Mouse (Mus musculus): ENCODE data around the gene Cog3. TPM values are rescaled to one million over a fixed set of nuclear protein-coding genes. Genes with fewer than 3 reads are reported as not detected.

Gene Cog3
- polyA plus RNA-seq, 1 experiment from 2014 or later: 25.4 TPM

DNA sequence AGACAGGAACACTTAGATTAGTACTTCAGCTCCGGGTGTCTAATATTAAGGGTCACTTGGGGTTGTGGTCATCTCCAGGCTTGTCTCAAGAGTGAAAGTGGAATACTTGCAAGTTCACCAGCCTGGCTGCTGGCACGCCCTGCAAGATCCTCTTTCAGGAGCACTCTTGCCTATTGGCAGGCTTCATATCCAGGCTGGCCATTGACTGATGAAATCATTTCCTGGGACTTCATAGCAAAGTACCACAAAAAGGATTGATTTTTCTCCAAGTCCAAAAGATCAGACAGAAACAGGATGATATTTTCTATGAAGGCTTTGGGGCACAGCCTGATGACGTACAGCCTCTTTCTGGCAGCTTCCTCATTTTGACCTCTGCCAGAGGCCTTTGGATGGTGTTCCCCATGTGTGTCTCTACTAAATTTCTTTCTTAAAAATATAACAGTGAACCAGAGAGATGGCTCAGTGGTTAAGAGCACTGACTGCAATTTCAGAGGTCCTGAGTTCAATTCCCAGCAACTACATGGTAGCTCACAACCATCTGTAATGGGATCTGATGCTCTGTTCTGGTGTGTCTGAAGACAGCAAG lies 36.2 kb upstream of the Cog3 start:
- H3K4me1 ChIP-seq (ENCODE audit: insufficient read depth): peaks cover 3% of the 10 kb centered on the region; the same call in 1 of the 2 replicates
- no peak overlapping the region for H3K4me2 ChIP-seq
- H3K9ac ChIP-seq: no peak overlapping the region
- H3K27ac ChIP-seq (ENCODE audit: low read depth): no peak overlapping the region
- WGBS: 70% methylated on average over 3 of the region's 3 CpGs
- TF ChIP-seq CTCF (IDR thresholded peaks at IDR 0.05; ENCODE audit: low read depth): no peak
- H3K36me3 ChIP-seq (ENCODE audit: insufficient read depth): no peaks in the 10 kb centered on the region
- ATAC-seq (ENCODE audit: insufficient read depth): no peak
- no peaks in the 10 kb centered on the region for H3K9me3 ChIP-seq (ENCODE audit: low read depth, low read length)
- H3K4me3 ChIP-seq (ENCODE audit: low read depth, low read length): no peak overlapping the region
- DNase-seq: no peak
- H3K27me3 ChIP-seq (ENCODE audit: insufficient read depth, low read length): 0 out of 2 replicates have a peak, but pooled peaks cover 8% of the 10 kb centered on the region

DNA sequence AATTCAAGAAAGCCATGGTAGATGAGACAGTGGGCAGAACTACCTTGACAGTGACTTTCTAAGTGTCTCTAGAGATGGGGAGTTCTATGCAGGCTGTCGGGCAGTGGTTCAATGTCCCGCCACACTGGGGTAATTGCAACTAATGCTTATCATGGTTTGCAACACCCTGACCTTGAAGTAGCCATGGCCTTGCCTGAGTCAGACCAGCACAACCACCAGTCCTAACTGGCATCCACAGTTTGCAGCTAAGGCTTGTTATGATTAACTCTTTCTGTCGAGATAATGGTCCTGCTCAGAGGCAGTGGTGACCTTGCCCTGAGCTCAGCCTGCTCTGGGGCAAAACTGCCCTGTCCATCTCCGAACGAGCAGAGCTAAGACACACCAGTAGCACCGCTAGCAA lies 35.0 kb upstream of the Cog3 start:
- H3K4me1 ChIP-seq (ENCODE audit: insufficient read depth): peaks cover 3% of the 10 kb centered on the region; the same call in 1 of the 2 replicates
- no peak overlapping the region for H3K9ac ChIP-seq
- H3K9me3 ChIP-seq (ENCODE audit: low read depth, low read length): no peaks in the 10 kb centered on the region
- H3K4me3 ChIP-seq (ENCODE audit: low read depth, low read length): no peak overlapping the region
- no peak for TF ChIP-seq CTCF (IDR thresholded peaks at IDR 0.05; ENCODE audit: low read depth)
- H3K27me3 ChIP-seq (ENCODE audit: insufficient read depth, low read length): 0 out of 2 replicates have a peak, but pooled peaks cover 8% of the 10 kb centered on the region
- no peak overlapping the region for H3K27ac ChIP-seq (ENCODE audit: low read depth)
- DNase-seq: no peak
- H3K36me3 ChIP-seq (ENCODE audit: insufficient read depth): no peaks in the 10 kb centered on the region
- WGBS: 66% methylated on average over 6 of the region's 6 CpGs
- no peak overlapping the region for H3K4me2 ChIP-seq
- no peak for ATAC-seq (ENCODE audit: insufficient read depth)

DNA sequence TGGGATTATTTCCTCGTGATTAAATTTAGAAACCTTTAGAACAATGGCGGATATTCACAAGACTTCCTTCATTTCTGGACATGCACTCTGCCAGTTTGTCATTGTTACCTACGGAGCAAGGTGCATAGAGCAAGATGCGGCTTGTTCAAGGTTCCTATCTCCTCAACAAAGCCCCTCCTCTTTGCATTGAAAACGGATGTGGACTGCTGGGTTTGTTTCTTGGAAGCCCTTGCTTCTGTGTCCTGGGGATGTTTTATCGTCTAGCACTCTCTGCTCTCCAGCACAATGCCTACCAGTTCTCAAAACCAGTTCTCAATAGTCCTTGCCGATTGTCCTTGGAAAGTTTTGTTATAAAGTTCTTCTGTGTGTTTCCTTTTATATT lies 33.5 kb upstream of the Cog3 start:
- ATAC-seq (ENCODE audit: insufficient read depth) (no peak), DNase-seq (peak; percentile 6)
- TF ChIP-seq CTCF (IDR thresholded peaks at IDR 0.05; ENCODE audit: low read depth): no peak
- H3K4me1 ChIP-seq (ENCODE audit: insufficient read depth): peaks cover 3% of the 10 kb centered on the region; the same call in 1 of the 2 replicates
- no peak overlapping the region for H3K27ac ChIP-seq (ENCODE audit: low read depth)
- 0 out of 2 replicates have a peak, but pooled peaks cover 8% of the 10 kb centered on the region for H3K27me3 ChIP-seq (ENCODE audit: insufficient read depth, low read length)
- peak overlapping the region; percentile 84 for H3K4me2 ChIP-seq
- WGBS: 32% methylated on average over 7 of the region's 7 CpGs
- no peaks in the 10 kb centered on the region for H3K36me3 ChIP-seq (ENCODE audit: insufficient read depth)
- H3K9me3 ChIP-seq (ENCODE audit: low read depth, low read length): no peaks in the 10 kb centered on the region
- no peak overlapping the region for H3K9ac ChIP-seq
- H3K4me3 ChIP-seq (ENCODE audit: low read depth, low read length): peak overlapping the region; percentile 70; the same call in 1 of the 2 replicates

DNA sequence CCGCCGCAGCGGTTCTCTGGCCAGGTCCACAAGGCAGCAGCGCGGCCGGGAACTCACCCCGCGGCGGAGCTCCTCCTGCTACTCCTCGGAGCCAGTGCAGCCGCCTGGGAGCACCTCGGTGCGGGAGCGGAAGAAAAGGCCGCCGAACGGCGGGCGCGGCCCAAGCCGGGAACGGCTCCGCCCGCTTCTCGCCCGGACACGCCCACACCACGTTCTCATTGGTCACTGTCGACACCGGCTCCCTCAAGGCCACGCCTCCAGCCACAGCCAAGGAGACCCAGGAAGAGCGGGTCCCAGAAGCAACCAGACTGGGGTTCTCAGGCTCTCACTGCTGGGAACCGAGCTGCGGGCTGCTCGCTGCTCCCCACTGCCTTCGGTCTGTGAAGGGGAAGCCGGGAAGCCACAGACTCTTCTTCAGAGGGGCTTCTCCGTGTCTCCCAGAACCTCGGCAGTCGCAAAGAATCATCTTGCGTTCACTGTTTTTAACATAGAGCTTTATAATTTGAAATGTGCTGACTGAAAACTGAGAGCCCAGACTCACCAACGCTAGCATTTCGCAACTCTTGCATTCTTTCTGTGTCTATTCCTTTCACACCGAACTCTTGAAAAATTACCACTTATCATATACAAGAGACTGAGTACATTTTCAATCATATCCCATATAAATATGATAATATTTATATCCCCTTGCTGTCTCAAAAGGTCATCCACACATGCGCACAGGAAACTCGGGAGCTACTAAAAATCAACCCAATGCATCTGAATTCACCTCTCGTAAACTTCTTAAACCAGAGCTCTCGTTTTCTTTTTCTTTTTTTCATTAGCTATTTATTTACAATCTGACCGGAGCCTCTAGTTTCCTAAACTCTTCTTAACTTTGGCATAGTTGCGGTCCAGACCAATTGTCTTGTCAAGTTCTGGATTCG lies 32.8 kb upstream of the Cog3 start, which contains the start of gene Slc25a30:
Gene Slc25a30 (minus strand): TSS at position 170 of the 926 bp plus-strand sequence.
- 4% methylated on average over 51 of the region's 51 CpGs for WGBS

DNA sequence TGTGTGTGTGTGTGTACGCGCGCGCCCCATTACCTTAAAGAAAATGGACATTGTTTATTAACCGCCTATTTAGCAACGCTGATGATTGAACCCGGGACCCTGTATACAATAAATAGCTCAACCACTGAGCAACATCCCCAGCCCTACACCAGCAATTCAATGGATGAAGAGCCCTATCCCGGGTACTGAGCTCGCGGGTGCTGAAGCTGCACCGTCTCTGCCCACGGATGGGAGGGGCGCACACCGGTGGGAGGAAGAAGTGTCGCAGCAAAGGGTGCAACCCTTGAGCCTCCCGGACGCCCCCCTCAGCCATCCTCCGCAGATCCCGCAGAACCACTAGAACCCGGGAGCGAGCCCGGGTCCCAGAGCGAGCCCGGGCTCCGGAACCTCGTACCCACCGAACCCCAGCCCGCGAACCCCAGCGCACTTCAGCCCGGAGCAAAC lies 32.1 kb upstream of the Cog3 start:
- 0 out of 2 replicates have a peak, but pooled peaks cover 8% of the 10 kb centered on the region for H3K27me3 ChIP-seq (ENCODE audit: insufficient read depth, low read length)
- peaks cover 3% of the 10 kb centered on the region; the same call in 1 of the 2 replicates for H3K4me1 ChIP-seq (ENCODE audit: insufficient read depth)
- no peaks in the 10 kb centered on the region for H3K36me3 ChIP-seq (ENCODE audit: insufficient read depth)
- peak overlapping the region; percentile 84 for H3K4me2 ChIP-seq
- H3K27ac ChIP-seq (ENCODE audit: low read depth): peak overlapping the region; percentile 67; the same call in 1 of the 2 replicates
- H3K4me3 ChIP-seq (ENCODE audit: low read depth, low read length): peak overlapping the region; percentile 70
- under 1% methylated on average over 31 of the region's 31 CpGs for WGBS
- DNase-seq (no peak), ATAC-seq (ENCODE audit: insufficient read depth) (peak; percentile 72)
- peak overlapping the region; percentile 62 for H3K9ac ChIP-seq
- no peak for TF ChIP-seq CTCF (IDR thresholded peaks at IDR 0.05; ENCODE audit: low read depth)
- H3K9me3 ChIP-seq (ENCODE audit: low read depth, low read length): no peaks in the 10 kb centered on the region

More for the DNA sequence above, 32.8 kb upstream of the Cog3 start, which contains the start of gene Slc25a30:
- Histone ChIP-seq H3K4me1 (ENCODE audit: insufficient read depth) (peaks cover 3% of the 10 kb centered on the region; the same call in 1 of the 2 replicates), H3K27me3 (ENCODE audit: insufficient read depth, low read length) (0 out of 2 replicates have a peak, but pooled peaks cover 8% of the 10 kb centered on the region), H3K4me3 (ENCODE audit: low read depth, low read length) (peak within 1 kb of the TSS; percentile 70), H3K9me3 (ENCODE audit: low read depth, low read length) (no peaks in the 10 kb centered on the region), H3K4me2 (peak within 1 kb of the TSS; percentile 84), H3K27ac (ENCODE audit: low read depth) (peak within 1 kb of the TSS; percentile 67), H3K36me3 (ENCODE audit: insufficient read depth) (no peaks in the 10 kb centered on the region), H3K9ac (peak within 1 kb of the TSS; percentile 62)
- ATAC-seq (ENCODE audit: insufficient read depth) (peak; percentile 100), DNase-seq (peak; percentile 98)
- TF ChIP-seq CTCF (IDR thresholded peaks at IDR 0.05; ENCODE audit: low read depth): no peak

DNA sequence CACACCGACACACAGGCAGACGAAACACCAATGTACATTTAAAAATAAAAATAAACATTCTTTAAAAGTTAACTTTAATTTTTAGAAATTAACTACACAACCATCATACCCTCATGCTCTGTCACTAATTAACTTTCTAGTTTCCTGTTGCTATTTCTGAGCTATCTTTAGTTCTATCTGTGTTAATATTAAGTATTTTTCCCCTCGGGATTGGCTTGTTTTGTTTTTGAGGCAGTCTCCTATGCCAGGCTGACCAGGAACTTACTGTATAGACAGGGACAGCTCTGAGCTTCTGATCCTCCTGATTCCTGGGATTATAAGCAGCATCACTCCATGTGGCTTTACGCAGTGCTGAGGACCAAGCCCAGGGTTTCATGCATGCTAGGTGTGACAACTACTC lies 25.6 kb upstream of the Cog3 start:
- WGBS: 80% methylated on average over 4 of the region's 4 CpGs
- no peak overlapping the region for H3K4me2 ChIP-seq
- no peaks in the 10 kb centered on the region for H3K9me3 ChIP-seq (ENCODE audit: low read depth, low read length)
- no peaks in the 10 kb centered on the region for H3K36me3 ChIP-seq (ENCODE audit: insufficient read depth)
- H3K27me3 ChIP-seq (ENCODE audit: insufficient read depth, low read length): no peaks in the 10 kb centered on the region
- H3K4me1 ChIP-seq (ENCODE audit: insufficient read depth): no peaks in the 10 kb centered on the region
- TF ChIP-seq CTCF (IDR thresholded peaks at IDR 0.05; ENCODE audit: low read depth): no peak
- DNase-seq (no peak), ATAC-seq (ENCODE audit: insufficient read depth) (no peak)
- H3K4me3 ChIP-seq (ENCODE audit: low read depth, low read length): no peak overlapping the region
- H3K27ac ChIP-seq (ENCODE audit: low read depth): no peak overlapping the region
- H3K9ac ChIP-seq: no peak overlapping the region
